15 mouse cellular contexts compared by ENCODE assay signal in genomic region chr10:127763914-127764680, GRCm38 (mm10). TPM values are rescaled to one million over a fixed set of nuclear protein-coding genes. Genes with fewer than 3 reads are reported as not detected.
DNase-seq lines count a peak whose midpoint lies in the region; ATAC-seq lines count a peak whose summit lies in the region.
"Had no signal": no experiment of that assay in that cellular context is flagged by ENCODE, and none has a peak within 500 bp of the region (broad histone marks: within the 10 kb centered on the region; RNA-seq: fewer than 3 reads in every experiment).

No protein-coding gene starts in this region.

- H3K27ac ChIP-seq in kidney, embryonic 14.5 days (ENCODE audit: low read depth, low read length): peak overlapping the region; percentile 71; the same call in 1 of the 2 replicates
- H3K27ac ChIP-seq in liver, embryonic 15.5 days (replicated peaks): peak overlapping the region; percentile 65
- no peak overlapping the region for H3K27ac ChIP-seq in midbrain, embryonic 10.5 days (replicated peaks)
- H3K27ac ChIP-seq: embryonic facial prominence, embryonic 10.5 days; forebrain, embryonic 12.5 days; limb, embryonic 13.5 days had no signal

- H3K9me3 ChIP-seq in kidney, embryonic 14.5 days (ENCODE audit: control insufficient read depth, low read length): no peaks in the 10 kb centered on the region
- H3K9me3 ChIP-seq in liver, embryonic 15.5 days (replicated peaks): no peaks in the 10 kb centered on the region
- H3K9me3 ChIP-seq in midbrain, embryonic 10.5 days (replicated peaks): no peaks in the 10 kb centered on the region
- H3K9me3 ChIP-seq: embryonic facial prominence, embryonic 10.5 days; forebrain, embryonic 12.5 days; limb, embryonic 13.5 days; megakaryocyte, embryonic 14.5 days had no signal

- no peaks in the 10 kb centered on the region for H3K36me3 ChIP-seq in kidney, embryonic 14.5 days (ENCODE audit: control insufficient read depth, insufficient read depth, low read length)
- no peaks in the 10 kb centered on the region for H3K36me3 ChIP-seq in liver, embryonic 15.5 days (replicated peaks)
- no peaks in the 10 kb centered on the region for H3K36me3 ChIP-seq in midbrain, embryonic 10.5 days
- H3K36me3 ChIP-seq: embryonic facial prominence, embryonic 10.5 days; forebrain, embryonic 12.5 days; limb, embryonic 13.5 days had no signal

- 0 out of 2 replicates have a peak overlapping the region, but pooled peaks have one; percentile 2 for H3K4me2 ChIP-seq in kidney, embryonic 14.5 days (replicated peaks; ENCODE audit: low read depth, low read length)
- H3K4me2 ChIP-seq in liver, embryonic 15.5 days: peak overlapping the region; percentile 10; the same call in 1 of the 2 replicates
- H3K4me2 ChIP-seq: forebrain, embryonic 12.5 days; limb, embryonic 13.5 days had no signal

- intact Hi-C loops in left cerebral cortex, postnatal 36 days (cut with DNase I): no loop called here

- peak; percentile 12 for DNase-seq in ZHBTc4 (ENCODE audit: low read depth, low spot score)
- peak; percentile 66 to 68 for DNase-seq in cerebellum, postnatal 10 days
- no peak for DNase-seq in midbrain, embryonic 10.5 days (ENCODE audit: low spot score)
- DNase-seq in spleen, postnatal 14 days (ENCODE audit: low spot score in 2 of 2): no peak
- DNase-seq in left cerebral cortex, postnatal 36 days (ENCODE audit: low spot score in 2 of 2): no peak
- DNase-seq: gastrocnemius, postnatal 36 days; heart, postnatal 10 days; layer of hippocampus, adult 9-11 months; thymus, postnatal 36 days had no signal

- no peaks in the 10 kb centered on the region for H3K27me3 ChIP-seq in kidney, embryonic 14.5 days (ENCODE audit: control insufficient read depth, insufficient read depth, low read length)
- no peaks in the 10 kb centered on the region for H3K27me3 ChIP-seq in liver, embryonic 15.5 days
- no peaks in the 10 kb centered on the region for H3K27me3 ChIP-seq in midbrain, embryonic 10.5 days (ENCODE audit: low read depth, poor library complexity, severe bottlenecking)
- H3K27me3 ChIP-seq: forebrain, embryonic 12.5 days; limb, embryonic 13.5 days had no signal

- no peak overlapping the region for H3K9ac ChIP-seq in kidney, embryonic 14.5 days (ENCODE audit: low read depth, low read length)
- no peak overlapping the region for H3K9ac ChIP-seq in liver, embryonic 15.5 days
- H3K9ac ChIP-seq: forebrain, embryonic 12.5 days; limb, embryonic 13.5 days had no signal

- ATAC-seq in kidney, embryonic 14.5 days (ENCODE audit: low FRiP score, low TSS enrichment): peak; percentile 78
- ATAC-seq in liver, embryonic 15.5 days (ENCODE audit: insufficient read depth): peak; percentile 71

- no peak overlapping the region for H3K4me3 ChIP-seq in kidney, embryonic 14.5 days (ENCODE audit: low read length)
- H3K4me3 ChIP-seq in liver, embryonic 15.5 days (replicated peaks): no peak overlapping the region
- H3K4me3 ChIP-seq in midbrain, embryonic 10.5 days: no peak overlapping the region
- H3K4me3 ChIP-seq: embryonic facial prominence, embryonic 10.5 days; forebrain, embryonic 12.5 days; limb, embryonic 13.5 days; megakaryocyte, embryonic 14.5 days had no signal

- WGBS in kidney, embryonic 14.5 days: 53% methylated on average over 12 of the region's 12 CpGs
- 53% methylated on average over 12 of the region's 12 CpGs for WGBS in liver, embryonic 15.5 days (ENCODE audit: insufficient replicate concordance)
- WGBS in midbrain, embryonic 10.5 days: 77% methylated on average over 12 of the region's 12 CpGs

- no peaks in the 10 kb centered on the region for H3K4me1 ChIP-seq in kidney, embryonic 14.5 days (ENCODE audit: control insufficient read depth, insufficient read depth, low read length)
- peaks cover 7% of the 10 kb centered on the region; the same call in 1 of the 2 replicates for H3K4me1 ChIP-seq in liver, embryonic 15.5 days (replicated peaks)
- H3K4me1 ChIP-seq in midbrain, embryonic 10.5 days: no peaks in the 10 kb centered on the region
- H3K4me1 ChIP-seq: embryonic facial prominence, embryonic 10.5 days; forebrain, embryonic 12.5 days; limb, embryonic 13.5 days; megakaryocyte, embryonic 14.5 days had no signal

RNA-seq across cellular contexts. Expression of gene Rdh16f1, which starts 4.5 kb away (rescaled TPM):
- polyA plus RNA-seq in kidney, embryonic 14.5 days (2014; fragmentation: Nextera tagmentation; extraction: Ambion mirVana): 0.26 TPM in 1 of 2 replicates, not detected in the other
- 0.13 and 0.17 TPM in 2 replicates for polyA plus RNA-seq in liver, embryonic 15.5 days (2015; fragmentation: Nextera tagmentation; extraction: Ambion mirVana)
- not detected in 2 replicates for polyA plus RNA-seq in midbrain, embryonic 10.5 days (2016; fragmentation: Nextera tagmentation; extraction: Ambion mirVana)
- under 1 TPM; 0.57 to 0.66 TPM for total RNA-seq in left cerebral cortex, postnatal 36 days (2021)
- total RNA-seq: gastrocnemius, postnatal 36 days had no signal
- polyA plus RNA-seq: forebrain, embryonic 12.5 days; limb, embryonic 13.5 days had no signal

RNA-seq across cellular contexts. Expression of gene Rdh1, which starts 4.6 kb away (rescaled TPM):
- 0.05 and 0.07 TPM in 2 replicates for polyA plus RNA-seq in kidney, embryonic 14.5 days (2014; fragmentation: Nextera tagmentation; extraction: Ambion mirVana)
- polyA plus RNA-seq in liver, embryonic 15.5 days (2015; fragmentation: Nextera tagmentation; extraction: Ambion mirVana): 0.17 and 0.22 TPM in 2 replicates
- polyA plus RNA-seq in midbrain, embryonic 10.5 days (2016; fragmentation: Nextera tagmentation; extraction: Ambion mirVana): 0.02 and 0.04 TPM in 2 replicates
- total RNA-seq in left cerebral cortex, postnatal 36 days (2021): under 1 TPM; 0.15 to 0.36 TPM
- polyA plus RNA-seq: forebrain, embryonic 12.5 days; limb, embryonic 13.5 days had no signal

RNA-seq across cellular contexts. Expression of gene Rdh9, which starts 12.1 kb away (rescaled TPM):
- polyA plus RNA-seq in kidney, embryonic 14.5 days (2014; fragmentation: Nextera tagmentation; extraction: Ambion mirVana): 0.32 TPM in 1 of 2 replicates, not detected in the other
- polyA plus RNA-seq in liver, embryonic 15.5 days (2015; fragmentation: Nextera tagmentation; extraction: Ambion mirVana): not detected in 2 replicates
- polyA plus RNA-seq in midbrain, embryonic 10.5 days (2016; fragmentation: Nextera tagmentation; extraction: Ambion mirVana): 0.11 and 0.12 TPM in 2 replicates
- not detected for total RNA-seq in left cerebral cortex, postnatal 36 days (2021)
- polyA plus RNA-seq: embryonic facial prominence, embryonic 10.5 days had no signal

RNA-seq across cellular contexts. Expression of gene Gpr182, which starts 12.6 kb away (rescaled TPM):
- 2.0 and 3.7 TPM in 2 replicates for polyA plus RNA-seq in kidney, embryonic 14.5 days (2014; fragmentation: Nextera tagmentation; extraction: Ambion mirVana)
- 12.0 and 13.7 TPM in 2 replicates for polyA plus RNA-seq in liver, embryonic 15.5 days (2015; fragmentation: Nextera tagmentation; extraction: Ambion mirVana)
- polyA plus RNA-seq in midbrain, embryonic 10.5 days (2016; fragmentation: Nextera tagmentation; extraction: Ambion mirVana): 0.32 and 0.40 TPM in 2 replicates
- 1 to 10 TPM; 1.5 to 1.6 TPM for total RNA-seq in left cerebral cortex, postnatal 36 days (2021)

RNA-seq across cellular contexts. Expression of gene Zbtb39, which starts 24.8 kb away (rescaled TPM):
- polyA plus RNA-seq in kidney, embryonic 14.5 days (2014; fragmentation: Nextera tagmentation; extraction: Ambion mirVana): 6.9 and 7.6 TPM in 2 replicates
- 0.82 and 0.97 TPM in 2 replicates for polyA plus RNA-seq in liver, embryonic 15.5 days (2015; fragmentation: Nextera tagmentation; extraction: Ambion mirVana)
- polyA plus RNA-seq in midbrain, embryonic 10.5 days (2016; fragmentation: Nextera tagmentation; extraction: Ambion mirVana): 4.3 and 4.7 TPM in 2 replicates
- 1 to 10 TPM; 8.8 to 9.6 TPM for total RNA-seq in left cerebral cortex, postnatal 36 days (2021)

Comparison
In these comparisons a context has a peak if more than half of its experiments do, and no peak if none do; other contexts are left out.
1. DNase-seq: peak in ZHBTc4 (single experiment) and cerebellum, postnatal 10 days (2 of 2); none in midbrain, embryonic 10.5 days (single experiment), spleen, postnatal 14 days (0 of 2) and left cerebral cortex, postnatal 36 days (0 of 2).